Mouse (Mus musculus) neural tube, embryonic 13.5 days (tissue): ENCODE measurements around the gene Acbd3. TPM values are rescaled to one million over a fixed set of nuclear protein-coding genes. Genes with fewer than 3 reads are reported as not detected.

ENCODE experiments used
- ATAC-seq: fragments of 200-750 bp; cut with Nextera tagmentation; 2 replicates; pipeline ENCODE4 v1.8.0; 2017; ENCODE audit warnings: low read depth, mild to moderate bottlenecking, moderate TSS enrichment, moderate library complexity
- H3K27ac ChIP-seq: fragments of 300-500 bp; sonication (generic); replicated peaks from 2 replicates; pipeline ENCODE4 v1.5.1; 2015; ENCODE audit warnings: moderate library complexity, mild to moderate bottlenecking, inconsistent platforms
- H3K27me3 ChIP-seq: fragments of 300-500 bp; sonication (generic); 2 replicates; pipeline ENCODE4 v1.6.1; 2015; ENCODE audit warnings: mild to moderate bottlenecking, inconsistent platforms
- H3K36me3 ChIP-seq: fragments of 300-500 bp; sonication (generic); 2 replicates; pipeline ENCODE4 v1.6.1; 2015; ENCODE audit warnings: mild to moderate bottlenecking, inconsistent platforms
- H3K4me1 ChIP-seq: fragments of 300-500 bp; sonication (generic); replicated peaks from 2 replicates; pipeline ENCODE4 v1.6.1; 2015; ENCODE audit warnings: inconsistent platforms
- H3K4me2 ChIP-seq: fragments of 300-500 bp; sonication (generic); 2 replicates; pipeline ENCODE4 v1.6.1; 2015; ENCODE audit warnings: inconsistent platforms, mild to moderate bottlenecking, moderate library complexity
- H3K4me3 ChIP-seq: fragments of 300-500 bp; sonication (generic); 2 replicates; pipeline ENCODE4 v1.5.1; 2015; ENCODE audit warnings: mild to moderate bottlenecking, inconsistent platforms
- H3K9ac ChIP-seq: fragments of 300-500 bp; sonication (generic); 2 replicates; pipeline ENCODE4 v1.6.1; 2015; ENCODE audit warnings: moderate library complexity, mild to moderate bottlenecking, inconsistent platforms
- H3K9me3 ChIP-seq: fragments of 300-500 bp; sonication (generic); 2 replicates; pipeline ENCODE4 v1.6.1; 2016; ENCODE audit warnings: inconsistent platforms
- WGBS: fragments of 180-500 bp; shearing (Covaris S2); methylation state at CpG from one replicate; pipeline ENCODE4 v1.1.7; 2015; 5-methylcytosine and 5-hydroxymethylcytosine counted together
- polyA plus RNA-seq: library from polyadenylated mRNA; unstranded; fragments of >200 nt; fragmentation: Nextera tagmentation; extraction: Ambion mirVana; gene quantifications from 2 replicates; pipeline ENCODE4 v1.2.1, GENCODE M21; 2015

The Acbd3 gene
- polyA plus RNA-seq, 1 experiment from 2014 or later, result 25.6 TPM

DNA sequence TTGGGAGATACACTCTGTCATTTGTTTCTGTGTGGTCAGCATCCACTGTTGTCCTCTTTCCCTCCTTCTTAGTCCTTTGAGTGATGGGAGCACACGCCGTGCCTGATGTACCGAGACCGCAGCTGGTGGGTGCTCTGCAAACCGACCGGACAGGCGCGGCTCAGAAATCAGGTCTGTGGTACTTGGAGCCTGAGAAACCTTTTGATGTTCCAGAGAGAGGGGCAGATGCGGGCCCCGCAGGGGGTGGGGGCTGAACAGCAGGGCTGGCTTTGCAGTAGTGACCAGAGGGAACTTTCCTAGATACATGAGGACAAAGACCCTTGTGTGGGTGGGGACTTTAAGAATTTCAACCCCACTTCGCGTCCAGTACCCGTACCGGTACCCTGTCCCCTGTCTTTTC, 37.5 kb downstream of the Acbd3 start:
- Histone ChIP-seq H3K4me2 (peak overlapping the region; percentile 81), H3K27me3 (peaks cover 8% of the 10 kb centered on the region; the same call in 1 of the 2 replicates), H3K36me3 (no peaks in the 10 kb centered on the region), H3K9ac (peak overlapping the region; percentile 64), H3K27ac (no peak overlapping the region), H3K4me3 (peak overlapping the region; percentile 38), H3K4me1 (peaks cover 23% of the 10 kb centered on the region), H3K9me3 (no peaks in the 10 kb centered on the region)
- ATAC-seq, result 0 out of 2 replicates have a peak, but pooled peaks have one; percentile 33
- WGBS, result 6% methylated on average over 14 of the region's 14 CpGs

DNA sequence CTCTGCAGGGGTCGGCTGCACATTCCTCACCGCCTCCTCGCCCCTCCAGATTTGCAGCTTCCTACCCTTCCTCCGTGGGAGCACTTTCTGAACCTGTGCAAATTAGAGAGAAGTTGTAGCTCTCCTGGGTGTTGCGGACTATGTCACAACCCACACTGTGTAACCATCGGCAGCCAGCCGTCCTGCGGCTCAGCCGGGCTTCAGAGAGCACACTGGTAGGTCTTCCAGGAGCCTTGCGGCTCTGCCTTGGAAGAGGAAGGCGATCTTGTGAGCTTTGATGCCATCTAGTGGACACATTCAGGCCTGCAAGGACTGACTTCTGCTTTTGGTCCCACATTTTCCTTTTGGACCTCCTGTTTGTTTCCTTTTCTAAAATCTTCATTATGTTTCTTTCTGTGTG, 38.0 kb downstream of the Acbd3 start:
- peak overlapping the region; percentile 38 for H3K4me3 ChIP-seq
- peak overlapping the region; percentile 81 for H3K4me2 ChIP-seq
- H3K4me1 ChIP-seq, result peaks cover 28% of the 10 kb centered on the region
- peaks cover 8% of the 10 kb centered on the region; the same call in 1 of the 2 replicates for H3K27me3 ChIP-seq
- no peaks in the 10 kb centered on the region for H3K36me3 ChIP-seq
- peak overlapping the region; percentile 64 for H3K9ac ChIP-seq
- peak; percentile 74; the same call in 1 of the 2 replicates for ATAC-seq
- no peaks in the 10 kb centered on the region for H3K9me3 ChIP-seq
- WGBS, result 2% methylated on average over 11 of the region's 11 CpGs
- no peak overlapping the region for H3K27ac ChIP-seq

DNA sequence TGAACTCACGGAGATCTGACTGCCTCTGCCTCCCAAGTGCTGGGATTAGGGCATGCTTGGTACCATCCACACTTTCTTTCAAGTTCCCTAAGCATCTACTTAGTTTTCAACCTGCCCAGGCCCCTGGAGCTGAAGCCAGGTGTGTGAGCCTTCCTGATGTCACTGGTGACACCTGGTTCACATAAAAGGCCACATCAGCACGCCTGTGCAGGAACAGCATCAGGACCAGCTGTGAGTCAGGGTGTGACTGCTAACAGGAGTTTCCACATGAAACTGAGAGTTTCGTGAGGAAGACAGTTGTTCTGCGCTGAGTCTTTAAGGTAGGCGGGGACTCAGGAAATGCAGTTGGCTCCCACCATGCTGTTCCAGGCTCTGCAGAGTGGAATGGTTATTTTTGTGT, 39.5 kb downstream of the Acbd3 start:
- H3K4me1 ChIP-seq, result peaks cover 28% of the 10 kb centered on the region
- no peak overlapping the region for H3K4me2 ChIP-seq
- WGBS, result 84% methylated on average over 5 of the region's 5 CpGs
- no peak for ATAC-seq
- H3K27ac ChIP-seq, result no peak overlapping the region
- H3K36me3 ChIP-seq, result no peaks in the 10 kb centered on the region
- H3K27me3 ChIP-seq, result peaks cover 8% of the 10 kb centered on the region; the same call in 1 of the 2 replicates
- no peaks in the 10 kb centered on the region for H3K9me3 ChIP-seq
- H3K9ac ChIP-seq, result no peak overlapping the region
- no peak overlapping the region for H3K4me3 ChIP-seq

DNA sequence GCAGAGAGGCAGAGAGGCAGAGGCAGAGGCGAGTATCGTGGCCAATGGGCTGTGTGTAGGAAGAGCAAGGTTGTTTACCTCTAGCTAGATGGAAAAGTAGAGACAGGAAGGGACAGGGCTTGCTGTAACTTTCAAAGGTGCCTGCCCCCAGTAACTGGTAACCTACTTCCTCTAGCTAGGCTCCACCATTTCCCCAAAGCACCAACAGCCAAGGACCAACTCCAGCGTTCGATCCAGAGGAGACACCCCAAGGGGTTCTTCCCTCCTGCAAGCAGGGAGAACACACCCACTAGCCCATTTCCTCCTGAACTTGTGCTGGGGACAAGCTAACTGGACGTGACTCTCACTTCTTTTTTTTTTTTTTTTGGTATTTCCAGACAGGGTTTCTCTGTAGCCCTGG, 40.7 kb downstream of the Acbd3 start:
- H3K27ac ChIP-seq, result no peak overlapping the region
- ATAC-seq, result no peak
- no peak overlapping the region for H3K4me2 ChIP-seq
- no peak overlapping the region for H3K9ac ChIP-seq
- H3K9me3 ChIP-seq, result no peaks in the 10 kb centered on the region
- peaks cover 8% of the 10 kb centered on the region; the same call in 1 of the 2 replicates for H3K27me3 ChIP-seq
- WGBS, result 64% methylated on average over 5 of the region's 5 CpGs
- no peak overlapping the region for H3K4me3 ChIP-seq
- H3K4me1 ChIP-seq, result peaks cover 28% of the 10 kb centered on the region
- no peaks in the 10 kb centered on the region for H3K36me3 ChIP-seq

DNA sequence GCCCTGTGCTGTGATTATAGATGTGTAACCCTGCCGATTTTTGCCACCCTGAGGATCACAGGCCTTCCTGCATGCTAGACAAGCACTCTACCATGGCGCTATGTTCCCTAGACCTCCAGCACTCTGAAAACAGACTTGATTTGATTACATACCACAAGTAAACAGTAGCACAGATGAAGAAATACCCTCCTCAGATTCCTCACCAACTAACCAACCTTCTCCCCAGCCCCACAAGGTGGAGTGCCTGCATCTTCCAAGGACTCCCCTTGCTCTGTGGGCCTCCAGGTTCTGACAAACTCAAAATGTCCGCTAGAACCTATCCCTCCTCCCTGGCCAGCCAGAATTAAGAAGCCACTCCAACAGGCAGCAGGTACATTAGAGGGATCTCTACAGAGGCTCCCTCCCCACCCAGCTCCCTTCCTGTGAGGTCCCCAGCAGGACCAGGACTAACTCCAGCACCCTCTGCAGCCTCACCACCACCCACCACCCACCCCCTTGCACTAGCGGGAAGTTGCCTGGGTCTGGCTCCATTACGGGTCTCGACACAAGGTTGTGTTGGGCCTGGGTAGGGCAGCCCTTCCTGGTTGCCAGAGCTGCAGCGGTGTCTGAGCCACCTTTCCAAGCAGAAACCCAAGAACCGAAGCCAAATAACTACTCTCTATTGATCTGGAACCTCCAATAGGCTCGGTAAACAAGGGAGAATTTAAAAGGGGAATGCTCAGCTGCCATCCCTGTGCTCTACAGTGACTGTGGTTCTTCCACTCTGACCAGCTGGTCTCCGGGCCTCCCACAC, 41.9 kb downstream of the Acbd3 start:
- Histone ChIP-seq H3K4me2 (peak overlapping the region; percentile 79), H3K9me3 (no peaks in the 10 kb centered on the region), H3K36me3 (no peaks in the 10 kb centered on the region), H3K4me3 (peak overlapping the region; percentile 51), H3K4me1 (peaks cover 28% of the 10 kb centered on the region), H3K9ac (peak overlapping the region; percentile 80), H3K27ac (peak overlapping the region; percentile 71), H3K27me3 (peaks cover 8% of the 10 kb centered on the region; the same call in 1 of the 2 replicates)
- ATAC-seq, result peak; percentile 34
- WGBS, result 21% methylated on average over 10 of the region's 10 CpGs

DNA sequence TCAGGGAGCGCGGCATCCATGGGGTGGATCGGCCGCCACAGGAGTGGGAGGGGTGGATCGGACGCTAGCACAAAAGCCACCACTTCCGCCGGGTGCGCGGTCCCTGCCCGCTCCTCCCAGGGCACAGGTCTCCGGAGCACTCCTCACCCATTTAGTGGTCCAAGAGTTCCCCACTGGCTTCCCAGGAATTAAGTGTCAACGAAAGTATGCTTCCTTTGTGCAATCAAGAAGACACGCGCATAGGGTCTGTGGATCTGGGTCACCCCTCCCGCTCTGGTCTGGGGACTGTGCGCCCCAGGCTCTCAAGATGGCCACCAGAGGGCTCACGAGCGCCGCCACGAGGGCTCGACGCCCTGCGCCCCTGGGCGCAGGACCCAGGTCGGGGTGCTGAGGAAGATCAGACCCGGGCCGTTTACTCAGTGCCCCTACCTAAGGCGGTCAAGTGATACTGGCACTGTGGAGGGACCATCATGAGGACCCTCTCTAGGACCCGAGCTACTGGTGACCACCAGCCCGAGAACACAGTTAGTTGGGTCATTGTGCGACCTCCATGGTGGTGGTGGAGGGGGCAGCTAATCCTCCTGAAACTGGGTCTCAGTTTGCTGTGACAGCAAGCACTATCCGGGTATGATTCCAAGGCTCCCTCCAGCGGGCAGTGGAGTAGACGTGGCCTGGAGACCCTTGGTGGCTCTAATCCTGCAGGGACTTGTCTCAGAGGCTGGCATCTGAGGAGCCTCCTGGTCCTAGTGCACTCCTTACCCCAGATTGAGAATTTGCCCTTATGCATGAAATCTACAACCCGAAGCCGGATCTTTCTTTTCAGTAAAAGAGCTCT, 42.7 kb downstream of the Acbd3 start:
- no peaks in the 10 kb centered on the region for H3K36me3 ChIP-seq
- WGBS, result 3% methylated on average over 37 of the region's 37 CpGs
- ATAC-seq, result peak; percentile 81
- H3K27ac ChIP-seq, result peak overlapping the region; percentile 71
- H3K9me3 ChIP-seq, result no peaks in the 10 kb centered on the region
- H3K4me1 ChIP-seq, result peaks cover 21% of the 10 kb centered on the region
- H3K9ac ChIP-seq, result peak overlapping the region; percentile 80
- no peaks in the 10 kb centered on the region for H3K27me3 ChIP-seq
- peak overlapping the region; percentile 79 for H3K4me2 ChIP-seq
- peak overlapping the region; percentile 51 for H3K4me3 ChIP-seq

DNA sequence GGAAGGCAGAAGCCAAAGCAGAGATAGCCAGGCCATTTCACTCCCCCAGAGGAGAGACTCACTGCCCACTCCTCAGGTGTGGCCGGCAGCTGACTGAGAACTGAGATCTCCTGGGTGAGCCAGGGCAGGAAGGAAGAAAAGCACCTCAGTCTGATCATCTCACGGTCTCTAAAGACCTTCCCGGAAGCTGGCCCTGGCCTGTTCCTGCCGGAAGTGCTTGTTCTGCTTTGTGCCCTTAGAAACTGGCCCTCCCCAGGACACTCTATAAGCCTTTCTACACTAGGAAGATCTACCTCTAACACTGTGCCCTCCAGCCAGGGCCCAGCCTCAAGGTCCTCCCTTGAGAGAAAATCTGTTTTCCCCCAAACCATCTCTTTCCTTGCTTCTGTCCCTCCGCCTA, 45.5 kb downstream of the Acbd3 start:
- WGBS, result 84% methylated on average over 5 of the region's 5 CpGs
- no peak for ATAC-seq
- no peak overlapping the region for H3K4me3 ChIP-seq

DNA sequence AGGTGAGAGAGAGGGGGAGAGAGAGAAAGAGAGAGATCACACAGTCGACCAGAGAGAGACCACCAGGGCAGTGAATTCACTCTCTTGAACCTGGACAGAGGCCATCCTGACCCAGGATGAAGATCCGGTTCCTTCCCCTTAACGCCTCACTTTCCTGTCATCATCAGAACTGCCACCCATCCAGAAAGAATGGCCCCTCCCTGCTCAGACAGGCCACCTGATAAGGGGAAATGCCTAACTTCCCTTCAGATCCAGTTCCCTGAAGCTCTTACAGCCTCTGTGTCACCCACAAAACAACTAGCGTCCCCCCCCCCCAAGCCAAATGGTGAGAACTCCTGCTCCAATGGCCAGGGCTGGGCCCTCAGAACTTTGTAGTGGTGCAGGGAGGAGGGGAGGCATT, 45.9 kb downstream of the Acbd3 start:
- Histone ChIP-seq H3K36me3 (no peaks in the 10 kb centered on the region), H3K4me2 (no peak overlapping the region), H3K9ac (no peak overlapping the region), H3K4me1 (peaks cover 33% of the 10 kb centered on the region), H3K27me3 (no peaks in the 10 kb centered on the region), H3K4me3 (no peak overlapping the region), H3K27ac (no peak overlapping the region), H3K9me3 (peaks cover 4% of the 10 kb centered on the region; the same call in 1 of the 2 replicates)
- 75% methylated on average over 4 of the region's 4 CpGs for WGBS
- ATAC-seq, result no peak

More for the DNA sequence above, 45.5 kb downstream of the Acbd3 start:
- Histone ChIP-seq H3K27me3 (no peaks in the 10 kb centered on the region), H3K4me1 (peaks cover 30% of the 10 kb centered on the region), H3K4me2 (no peak overlapping the region), H3K36me3 (no peaks in the 10 kb centered on the region), H3K27ac (no peak overlapping the region), H3K9ac (no peak overlapping the region), H3K9me3 (peaks cover 4% of the 10 kb centered on the region; the same call in 1 of the 2 replicates)

DNA sequence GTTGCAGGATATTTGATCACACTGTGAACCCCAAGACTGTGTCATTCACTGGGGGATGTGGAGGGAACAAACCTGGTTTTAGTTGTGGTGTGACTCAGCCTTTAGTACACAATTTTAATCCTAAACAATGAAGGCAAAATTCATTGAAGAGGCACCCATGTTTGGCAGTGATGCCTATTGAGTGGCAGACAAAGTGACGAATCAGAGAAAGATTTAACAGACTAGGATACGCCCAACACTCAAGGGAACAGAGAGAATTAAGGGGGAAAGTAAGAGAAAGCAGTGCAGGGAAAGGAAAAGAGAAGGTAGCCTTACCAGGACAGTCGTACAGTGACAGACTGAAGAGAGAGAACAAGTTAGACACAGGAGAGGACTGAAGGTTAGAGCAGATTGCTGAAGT, 46.4 kb downstream of the Acbd3 start:
- Histone ChIP-seq H3K4me2 (no peak overlapping the region), H3K4me3 (no peak overlapping the region), H3K36me3 (no peaks in the 10 kb centered on the region), H3K9ac (no peak overlapping the region), H3K27me3 (no peaks in the 10 kb centered on the region), H3K4me1 (peaks cover 33% of the 10 kb centered on the region), H3K27ac (no peak overlapping the region), H3K9me3 (peaks cover 4% of the 10 kb centered on the region; the same call in 1 of the 2 replicates)
- WGBS, result 86% methylated on average over 3 of the region's 3 CpGs
- no peak for ATAC-seq

DNA sequence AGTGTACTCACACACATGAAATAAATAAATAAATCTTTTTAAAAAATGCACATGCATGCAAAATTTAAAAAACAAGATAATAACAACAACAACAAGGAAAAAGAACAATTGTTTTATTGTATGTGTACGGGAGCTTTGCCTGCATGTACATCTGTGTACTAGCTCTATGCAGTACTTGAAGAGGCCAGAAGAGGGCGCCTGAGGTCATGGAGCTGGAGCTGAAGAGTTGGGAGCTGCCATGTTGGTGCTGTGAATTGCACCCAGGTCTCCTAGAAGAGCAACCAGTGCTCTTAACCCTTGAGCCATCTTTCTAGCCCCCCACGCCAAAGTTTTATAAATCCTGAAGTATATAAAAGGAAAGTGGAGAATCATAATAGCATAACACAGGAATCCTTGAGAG, 48.8 kb downstream of the Acbd3 start:
- Histone ChIP-seq H3K9me3 (peaks cover 4% of the 10 kb centered on the region; the same call in 1 of the 2 replicates), H3K9ac (no peak overlapping the region), H3K27ac (no peak overlapping the region), H3K4me3 (no peak overlapping the region), H3K4me2 (no peak overlapping the region), H3K27me3 (no peaks in the 10 kb centered on the region), H3K36me3 (no peaks in the 10 kb centered on the region), H3K4me1 (peaks cover 27% of the 10 kb centered on the region)
- WGBS, result 63% methylated on average over 3 of the region's 3 CpGs
- ATAC-seq, result no peak

DNA sequence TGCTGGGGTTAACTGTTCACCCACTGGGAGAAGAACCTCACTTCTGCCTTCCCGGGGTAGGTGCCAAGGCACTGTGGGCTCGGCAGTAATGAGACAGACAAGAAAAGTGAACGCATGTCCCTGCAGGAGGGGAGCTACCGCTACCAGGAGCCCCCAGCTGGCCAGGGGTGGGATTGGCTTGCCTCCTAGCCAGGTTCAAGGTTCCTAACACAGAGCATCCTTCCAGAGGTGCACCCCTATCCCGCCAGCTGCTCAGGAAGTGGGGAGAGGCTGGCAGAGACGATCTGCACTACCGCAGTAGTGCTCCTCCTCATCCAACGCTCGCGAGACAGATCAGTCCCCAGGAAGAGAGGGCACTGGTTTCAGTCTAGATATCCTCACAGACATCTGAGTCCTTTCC, 49.5 kb downstream of the Acbd3 start:
- peaks cover 4% of the 10 kb centered on the region; the same call in 1 of the 2 replicates for H3K9me3 ChIP-seq
- H3K9ac ChIP-seq, result no peak overlapping the region
- H3K4me2 ChIP-seq, result no peak overlapping the region
- H3K4me3 ChIP-seq, result no peak overlapping the region
- no peaks in the 10 kb centered on the region for H3K27me3 ChIP-seq
- no peak for ATAC-seq
- H3K27ac ChIP-seq, result no peak overlapping the region
- no peaks in the 10 kb centered on the region for H3K36me3 ChIP-seq
- 88% methylated on average over 10 of the region's 10 CpGs for WGBS
- peaks cover 27% of the 10 kb centered on the region for H3K4me1 ChIP-seq
